Mouse (Mus musculus) 416B (cell line): ENCODE results near the gene Gucy2g.
"Not testable (repeated sequence)": the region's sequence is repeated elsewhere in the genome, so short reads cannot be mapped to it uniquely, and the experiment has no call there.

Experiments used
- DNase-seq: peaks from one replicate; pipeline ENCODE4 v3.0.0; 2011; ENCODE audit warnings: low read depth

Gucy2g gene

DNA sequence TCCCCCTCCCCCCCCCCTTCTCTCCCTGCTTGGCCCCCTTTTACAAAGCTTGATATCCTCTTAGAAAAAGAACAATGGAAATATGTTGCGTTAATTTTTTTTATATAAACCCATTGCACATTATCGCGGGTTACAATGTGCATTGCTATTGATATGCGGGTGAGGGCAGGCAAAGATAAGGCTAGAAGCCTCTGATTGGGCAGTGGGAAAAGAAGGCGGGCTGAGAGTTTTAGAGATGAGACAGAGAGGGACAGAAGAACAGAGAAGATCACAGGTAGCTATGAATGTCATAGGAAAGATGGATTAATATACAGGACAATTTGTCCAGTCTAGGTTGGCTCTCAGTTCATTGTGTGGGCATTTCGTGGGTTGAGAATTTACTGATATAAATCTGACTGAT is 33.8 kb downstream of the Gucy2g start:
- DNase-seq = no peak

DNA sequence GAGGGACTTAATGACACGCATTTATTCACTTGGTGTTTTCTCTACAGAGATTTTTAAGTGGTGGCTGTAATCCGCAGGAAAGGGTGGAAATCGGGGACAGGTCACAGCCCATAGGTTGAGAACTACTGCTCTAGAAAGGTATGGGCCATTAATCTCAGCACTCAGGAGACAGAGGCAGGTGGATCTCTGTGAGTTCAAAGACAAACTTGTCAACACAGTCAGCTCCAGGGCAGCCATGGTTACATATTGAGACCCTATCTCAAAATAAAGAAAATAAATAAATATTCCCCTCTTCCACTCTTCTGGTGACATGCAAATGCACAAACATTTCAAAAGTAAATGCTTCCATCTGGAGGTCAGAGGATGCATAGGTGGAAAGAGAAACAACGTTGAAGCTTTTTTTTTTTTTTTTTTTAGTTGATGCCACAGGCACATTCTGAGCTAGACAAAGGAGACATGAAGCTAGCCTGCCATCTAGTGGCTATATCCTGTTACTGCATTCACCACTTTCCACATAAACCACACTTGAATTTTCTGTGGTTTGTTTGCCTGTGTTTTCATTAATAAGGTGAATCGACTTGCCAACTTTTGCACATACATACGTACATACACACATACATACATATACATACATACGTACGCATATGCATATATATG is 34.4 kb downstream of the Gucy2g start:
- DNase-seq = peak; percentile 79

DNA sequence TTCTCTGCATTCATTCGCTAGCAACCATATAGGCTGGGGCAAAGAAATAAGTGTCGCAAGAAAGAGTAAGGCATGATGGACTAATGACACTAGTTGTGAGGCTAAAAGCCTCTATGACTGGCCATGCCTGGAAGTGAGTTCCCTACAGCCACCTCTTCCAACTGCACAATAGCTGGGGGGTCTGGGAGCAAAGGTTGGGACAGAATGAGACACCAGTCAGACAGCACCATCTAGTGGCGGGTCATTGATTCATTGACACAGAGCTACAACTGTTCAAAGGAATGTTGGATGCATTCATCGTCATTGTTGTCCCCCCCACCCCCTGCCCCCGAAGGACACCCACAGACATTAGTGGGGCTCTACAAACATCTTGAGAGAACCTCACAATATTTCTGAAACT is 42.7 kb downstream of the Gucy2g start:
- DNase-seq = peak; percentile 41

DNA sequence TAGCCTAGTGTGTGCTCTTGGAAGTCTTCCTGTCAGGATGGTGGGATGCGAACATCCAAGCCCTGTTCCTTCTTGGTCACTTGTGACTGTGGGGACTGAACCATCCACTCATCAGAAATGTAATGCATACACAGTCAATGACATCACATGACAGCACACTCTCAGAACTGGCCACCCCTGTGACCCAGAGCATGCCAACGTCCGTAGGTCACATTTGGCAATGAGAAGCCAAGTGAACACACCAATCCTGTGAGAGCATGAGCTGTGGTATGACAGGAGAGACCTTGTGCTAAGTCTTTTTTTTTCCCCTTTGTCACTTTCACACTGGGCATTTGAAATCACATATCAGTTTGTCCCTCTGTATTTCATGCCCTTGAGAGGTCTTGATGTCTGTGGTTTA is 45.5 kb downstream of the Gucy2g start:
- no peak for DNase-seq

DNA sequence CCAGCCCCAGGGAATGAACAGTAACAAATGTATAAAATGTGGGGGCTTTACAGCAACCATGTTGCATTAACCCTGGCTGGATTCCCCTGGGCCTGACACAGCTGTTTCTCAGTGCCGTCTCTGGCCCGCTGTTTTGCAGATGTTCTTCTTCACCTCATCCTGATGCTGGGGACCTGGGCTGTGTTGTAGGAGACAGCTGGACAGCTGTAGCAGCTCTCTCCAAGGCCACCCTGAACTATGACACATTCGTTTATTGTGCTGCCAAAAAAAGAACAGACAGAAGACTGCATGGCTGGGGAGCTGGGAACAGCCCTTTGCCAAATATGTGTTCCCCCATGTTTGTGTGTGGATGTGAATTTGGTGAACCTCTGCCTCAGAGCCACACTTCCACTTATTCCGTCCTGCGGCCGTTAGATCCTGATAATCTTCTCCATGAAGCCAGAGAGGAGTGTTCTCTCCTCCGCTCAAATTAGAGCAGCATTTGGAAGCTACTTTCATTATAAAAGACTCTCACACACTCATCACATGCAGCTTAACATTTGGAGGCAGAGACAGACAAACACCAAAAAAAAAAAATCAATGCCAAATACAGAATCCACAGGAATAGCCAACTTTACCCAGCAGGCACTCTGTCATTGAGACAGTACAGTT is 46.4 kb downstream of the Gucy2g start:
- no peak for DNase-seq

DNA sequence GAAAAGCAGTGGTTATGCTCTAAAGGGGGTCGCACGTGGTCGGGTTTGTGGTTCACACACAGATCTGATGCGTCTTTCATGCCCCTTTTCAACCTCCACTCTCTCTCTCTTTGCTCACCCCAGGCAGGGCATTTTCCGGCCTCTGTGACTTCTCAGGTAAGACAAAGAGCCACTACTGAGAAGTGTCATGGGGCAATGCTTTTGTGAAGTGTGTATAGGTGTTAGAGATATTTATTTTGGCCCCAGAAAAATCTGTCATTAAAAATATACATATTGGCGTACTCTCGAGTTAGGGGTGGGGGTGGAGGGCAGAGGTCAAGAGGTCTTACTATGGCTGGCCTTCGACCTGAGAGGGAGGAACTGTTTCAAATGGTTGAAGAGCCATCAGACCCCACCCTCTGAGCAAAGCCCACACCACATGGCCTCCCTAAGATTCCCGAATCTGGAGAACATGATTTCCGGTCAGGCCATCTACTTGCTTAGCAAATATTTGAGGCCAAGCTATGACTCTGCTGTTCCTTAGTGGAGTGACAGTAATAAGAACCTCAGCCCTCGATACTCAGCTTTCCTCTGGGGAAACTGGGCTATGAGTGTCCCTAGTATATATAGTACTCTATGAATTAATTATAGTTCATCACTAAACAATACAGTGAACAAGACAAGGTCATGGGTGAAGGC is 47.2 kb downstream of the Gucy2g start:
- DNase-seq = no peak

DNA sequence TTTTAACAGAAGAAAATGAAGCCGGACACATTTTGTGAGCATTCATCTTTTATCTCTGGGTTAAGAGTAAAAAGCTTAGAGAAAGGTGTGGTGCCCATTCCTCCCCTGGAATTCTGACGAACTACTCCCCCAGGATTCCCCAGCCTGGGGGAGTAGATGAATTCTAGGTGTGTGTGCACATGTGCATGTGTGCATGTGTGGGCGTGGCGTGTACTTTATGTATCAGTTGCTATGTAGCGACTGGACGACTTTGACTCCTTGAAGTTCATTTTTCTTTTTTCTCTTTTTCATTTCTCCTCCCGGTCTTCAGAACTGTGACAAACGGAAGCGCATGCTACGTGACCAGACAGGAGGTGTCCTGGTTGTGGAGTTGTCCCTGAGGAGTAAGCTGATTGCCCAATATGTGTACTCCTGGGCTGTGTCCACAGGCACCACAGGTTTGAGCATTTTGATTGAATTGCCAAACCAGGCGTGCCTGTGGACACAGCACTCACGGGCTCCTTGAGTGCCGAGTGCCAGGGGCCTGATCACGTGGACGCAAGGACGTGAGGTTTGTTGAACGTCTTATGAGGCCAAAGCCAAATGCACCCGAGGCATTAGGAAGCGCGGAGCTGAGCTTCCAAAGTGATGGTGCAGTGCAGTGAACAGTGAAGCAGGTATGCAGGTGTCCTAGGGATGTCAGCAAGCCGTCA is 48.6 kb downstream of the Gucy2g start:
- no peak for DNase-seq

DNA sequence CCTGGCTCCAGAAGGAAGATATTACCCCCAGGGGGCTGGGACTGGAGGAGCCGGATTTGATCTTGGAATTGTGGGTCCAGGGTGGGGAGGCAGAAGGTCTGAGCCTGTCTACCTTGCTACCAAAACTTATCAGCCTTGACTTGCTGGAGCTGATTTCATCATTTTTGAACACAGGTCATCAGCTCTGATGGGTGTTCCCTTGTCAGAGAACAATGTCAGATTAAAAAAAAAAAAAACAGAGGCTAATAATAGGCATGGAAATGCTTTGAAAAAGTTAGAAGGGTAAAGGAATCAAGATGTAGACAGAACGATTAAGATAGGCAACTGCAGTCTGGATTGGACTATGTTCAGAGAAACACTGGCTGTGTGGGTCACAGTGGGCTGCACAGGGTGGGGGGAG is 49.4 kb downstream of the Gucy2g start:
- DNase-seq = no peak

DNA sequence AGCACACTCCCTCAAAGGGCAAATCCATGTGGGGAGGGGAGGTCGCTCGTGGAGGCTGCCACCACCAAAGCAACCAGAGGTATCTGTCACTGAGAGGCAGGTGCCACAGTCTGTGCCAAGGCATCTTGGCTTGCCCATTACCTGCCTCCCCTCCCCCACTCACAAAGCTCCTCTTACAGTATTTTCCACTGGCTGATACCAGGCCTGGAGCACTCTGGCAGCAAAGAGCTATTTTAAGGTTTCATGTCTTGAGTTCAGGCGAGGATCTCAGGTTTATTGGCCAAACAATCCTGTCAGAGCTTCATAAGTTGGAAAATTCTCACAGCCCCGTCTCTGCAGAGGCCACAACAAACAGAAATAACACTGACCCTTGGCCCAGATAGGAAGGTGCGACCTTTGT is 51.0 kb downstream of the Gucy2g start:
- no peak for DNase-seq

DNA sequence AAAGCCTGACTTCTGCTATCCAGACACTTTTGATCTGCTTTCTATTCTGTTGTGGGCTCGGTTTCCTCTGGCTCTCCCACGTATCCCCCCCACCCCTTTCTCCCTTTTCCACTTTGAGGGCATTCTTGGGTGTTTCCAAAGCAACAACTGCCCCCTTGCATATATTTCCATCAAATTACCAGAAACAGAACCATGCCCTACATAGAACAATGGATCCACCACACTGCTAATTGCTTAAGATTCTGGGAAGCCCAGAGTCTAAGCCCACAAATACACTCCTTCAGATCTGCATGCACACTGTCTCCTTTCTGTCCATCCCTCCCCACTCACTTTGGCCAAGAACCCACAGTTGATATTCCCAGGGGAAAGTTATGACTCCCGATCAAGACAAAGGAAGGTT is 55.4 kb downstream of the Gucy2g start:
- no peak for DNase-seq

DNA sequence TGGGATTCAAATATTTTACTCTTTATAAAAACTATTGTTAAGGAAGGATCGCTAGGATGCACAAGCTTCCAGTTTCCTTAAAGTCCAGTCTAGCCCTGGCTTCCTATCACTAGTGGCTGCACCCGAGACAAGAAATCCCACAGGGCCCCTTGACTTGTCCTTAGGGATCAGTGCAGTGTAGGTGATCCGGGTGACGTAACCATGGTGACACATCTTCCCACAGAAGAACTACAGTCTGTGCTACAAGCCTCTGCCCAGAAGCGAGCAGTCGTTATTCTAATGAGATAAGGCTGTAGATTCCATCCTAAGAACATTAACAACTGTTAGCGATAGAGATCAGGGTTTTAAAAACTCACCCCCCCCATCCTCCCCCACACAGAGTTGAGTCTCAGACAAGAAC is 56.0 kb downstream of the Gucy2g start:
- DNase-seq = no peak

DNA sequence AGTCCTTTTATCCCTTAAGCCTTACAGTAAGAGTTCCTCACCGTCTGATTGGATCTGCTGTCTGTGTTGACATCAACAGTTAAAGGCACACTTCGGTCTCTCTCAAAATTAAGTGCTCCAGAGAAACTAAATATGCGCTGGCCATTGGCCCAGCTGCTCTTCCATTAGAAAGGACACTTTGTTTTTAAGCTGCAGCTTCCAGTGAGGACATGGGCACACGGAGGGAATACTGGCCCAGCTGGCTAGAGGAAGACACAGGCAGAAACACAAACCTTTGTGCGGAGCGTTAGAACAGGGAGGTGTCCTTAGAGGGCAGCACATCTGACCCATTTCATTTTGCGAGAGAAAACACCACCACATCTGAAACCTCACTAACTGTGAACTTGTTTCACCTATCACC is 56.6 kb downstream of the Gucy2g start:
- no peak for DNase-seq

DNA sequence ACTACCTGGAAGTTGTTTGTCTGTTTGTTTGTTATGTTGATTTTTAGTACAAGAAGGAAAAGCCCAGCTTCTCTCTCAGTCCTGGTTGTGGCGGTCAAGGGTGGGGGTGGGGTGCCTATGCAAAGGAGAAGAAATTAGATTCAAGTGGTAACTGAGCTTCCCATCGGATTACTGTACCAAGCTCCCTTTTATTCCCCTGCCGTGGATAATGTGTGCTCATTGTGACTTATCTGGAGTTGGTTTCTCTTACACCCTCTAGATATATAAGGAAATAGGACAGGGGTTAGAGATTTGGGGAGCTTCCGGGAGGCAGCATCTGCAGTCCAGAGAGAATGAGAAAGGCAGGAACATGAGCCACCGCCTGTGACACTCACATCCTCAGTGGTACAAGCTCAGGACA is 60.6 kb downstream of the Gucy2g start, which contains the start of gene Tectb:
Gene Tectb, plus strand, starts transcription at position 301 of the 400 bp plus-strand sequence.
- no peak for DNase-seq

DNA sequence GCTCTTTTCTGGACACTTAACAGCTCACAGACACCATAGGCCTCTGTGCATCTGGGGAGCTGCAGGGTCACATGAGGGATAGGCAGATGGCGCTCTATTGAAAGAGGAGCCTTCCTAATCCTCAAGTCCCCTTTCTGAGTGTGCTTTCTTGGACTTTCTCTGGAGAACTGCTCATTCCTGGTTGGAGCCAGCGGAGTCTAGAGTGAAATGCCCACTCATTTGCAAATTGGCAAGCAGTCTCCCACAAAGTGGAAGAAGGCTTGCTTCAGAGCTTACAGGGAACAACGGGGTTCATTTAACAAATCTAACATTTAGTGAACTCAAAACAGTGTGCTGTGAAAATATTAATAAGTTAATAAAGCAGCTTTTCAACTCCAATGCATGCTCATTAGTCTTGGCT is 63.9 kb downstream of the Gucy2g start:
- DNase-seq = no peak

DNA sequence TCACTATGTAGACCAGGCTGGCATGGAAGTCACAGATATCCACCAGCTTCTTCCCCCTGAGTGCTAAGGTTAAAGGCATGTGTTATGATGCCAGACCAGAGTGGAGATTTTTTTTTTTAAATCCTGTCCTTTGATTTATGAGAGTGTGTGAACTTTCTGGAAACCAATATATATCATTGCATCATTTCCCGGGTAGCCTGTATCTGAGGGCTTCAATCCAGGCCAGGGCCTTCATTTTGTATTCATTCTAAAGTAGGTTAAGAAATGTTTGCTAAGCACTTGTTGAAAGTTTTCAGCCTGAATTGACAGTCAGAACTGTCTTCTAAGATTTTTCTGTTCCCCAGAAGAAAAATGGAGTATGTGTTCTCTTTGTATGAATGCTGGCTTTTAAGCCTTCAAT is 69.5 kb downstream of the Gucy2g start:
- DNase-seq = no peak

DNA sequence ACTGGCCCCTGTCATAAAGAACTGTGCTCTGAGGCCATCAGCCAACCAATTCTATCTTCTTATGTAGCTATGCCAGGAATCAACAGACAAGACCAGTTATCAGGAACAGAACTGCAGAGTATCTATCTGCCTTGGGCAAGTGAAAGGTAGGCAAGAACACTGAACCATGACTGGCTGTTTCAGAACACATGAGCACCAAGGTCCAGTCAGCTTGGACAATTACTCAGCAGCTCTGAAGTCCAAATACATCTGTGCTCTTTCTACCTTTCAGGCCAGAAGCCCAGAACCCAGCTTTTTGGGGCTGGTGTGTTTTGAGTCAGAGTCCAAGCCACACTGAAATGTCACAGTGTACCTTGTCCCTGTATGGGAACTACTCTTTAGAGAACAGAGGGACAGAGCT is 70.6 kb downstream of the Gucy2g start:
- DNase-seq = no peak

DNA sequence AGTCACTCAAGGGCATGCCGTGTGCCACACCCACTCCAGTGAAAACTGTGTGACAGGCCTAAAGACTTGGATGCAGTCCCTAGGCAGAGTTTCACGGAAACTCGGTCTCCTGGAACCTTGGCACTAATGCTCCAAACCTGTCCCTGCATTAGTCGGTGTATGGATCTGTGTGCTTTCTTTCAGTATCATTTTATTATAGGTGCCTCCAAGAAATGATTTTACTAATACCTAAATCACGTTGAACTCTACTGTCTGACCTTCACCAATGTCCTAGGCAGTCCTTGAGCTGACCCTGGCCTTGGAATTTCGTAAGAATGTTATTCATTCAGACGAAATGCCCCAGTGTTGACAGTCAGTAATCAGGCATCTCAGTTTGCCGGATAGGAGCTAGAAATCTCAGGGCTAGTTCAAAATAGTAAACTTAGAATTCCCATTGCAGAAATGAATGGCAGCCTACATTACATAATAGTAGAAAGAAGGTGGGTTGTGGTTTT is 71.8 kb downstream of the Gucy2g start:
- DNase-seq = not testable (repeated sequence)

DNA sequence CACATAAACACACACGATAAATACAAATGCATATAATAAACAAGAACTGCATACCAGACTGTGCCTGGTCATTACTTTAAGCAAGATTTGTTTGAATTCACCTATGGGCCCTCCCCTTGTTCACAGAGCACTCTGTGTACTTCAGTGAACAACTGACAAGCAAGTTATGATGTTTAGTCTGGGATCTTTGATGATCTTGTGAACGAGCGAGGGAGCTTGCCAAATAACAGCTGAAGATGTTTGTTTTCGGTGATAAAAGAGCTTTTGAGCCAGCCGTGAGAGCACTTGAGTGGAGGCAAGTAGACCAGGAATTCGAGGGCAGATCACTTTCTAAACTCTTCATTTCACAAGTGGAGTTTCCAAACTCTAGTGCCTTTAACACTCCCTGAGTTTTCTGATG is 72.7 kb downstream of the Gucy2g start:
- DNase-seq = no peak

DNA sequence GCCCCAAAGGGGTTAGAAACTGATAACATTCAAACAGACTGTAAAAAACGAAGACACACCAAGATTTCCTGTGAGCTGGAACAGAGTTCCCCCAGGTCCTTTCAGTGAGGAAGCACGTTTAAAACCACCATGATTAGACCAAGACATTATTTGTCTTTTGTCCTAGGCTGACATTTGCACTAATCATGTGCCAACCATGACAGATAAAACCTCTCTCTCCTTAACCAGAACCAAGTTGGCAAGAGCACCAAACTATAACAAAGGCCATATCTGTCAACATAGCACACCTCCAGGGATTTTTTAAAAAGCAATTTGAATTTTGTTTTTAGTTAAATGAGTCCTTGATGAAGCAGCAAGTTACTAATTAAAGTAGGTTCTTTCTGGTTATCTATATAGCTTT is 73.3 kb downstream of the Gucy2g start:
- no peak for DNase-seq

DNA sequence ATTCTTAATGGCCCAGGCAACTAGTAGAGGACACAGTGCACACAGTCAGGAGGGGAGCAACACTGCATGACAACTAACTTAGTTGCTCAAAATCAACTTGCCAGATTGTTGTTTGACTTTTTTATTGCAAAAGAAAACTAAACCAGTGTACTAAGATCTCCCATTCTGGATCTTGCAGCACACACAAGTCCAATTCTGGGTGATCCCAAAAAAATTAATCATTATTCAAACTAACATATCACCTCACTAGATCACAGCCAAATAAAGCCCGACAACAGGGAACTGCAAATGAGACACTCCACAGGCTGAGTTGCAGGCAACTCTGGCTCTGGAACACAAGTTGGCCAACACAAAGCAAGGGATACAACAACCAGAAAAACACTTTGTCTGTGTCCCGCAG is 74.3 kb downstream of the Gucy2g start:
- no peak for DNase-seq

DNA sequence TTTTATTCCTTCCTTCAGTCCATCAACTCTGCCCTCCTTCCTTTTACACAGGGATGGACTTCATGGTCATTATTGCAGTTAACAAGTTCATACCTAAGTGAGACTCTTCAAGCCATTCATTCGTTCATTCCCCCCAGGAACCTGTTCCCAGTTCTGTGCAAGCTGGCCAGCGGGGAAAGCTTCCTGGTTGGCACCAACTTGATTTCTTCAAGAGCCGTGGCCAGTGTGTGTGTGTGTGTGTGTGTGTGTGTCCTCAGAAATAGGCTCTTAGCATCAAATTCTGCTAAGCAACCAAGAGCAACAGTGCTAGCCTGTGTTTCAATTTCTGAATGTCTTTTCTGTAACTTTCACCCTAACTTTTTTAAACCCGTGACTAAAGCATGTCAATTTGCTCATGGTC is 75.1 kb downstream of the Gucy2g start:
- no peak for DNase-seq

DNA sequence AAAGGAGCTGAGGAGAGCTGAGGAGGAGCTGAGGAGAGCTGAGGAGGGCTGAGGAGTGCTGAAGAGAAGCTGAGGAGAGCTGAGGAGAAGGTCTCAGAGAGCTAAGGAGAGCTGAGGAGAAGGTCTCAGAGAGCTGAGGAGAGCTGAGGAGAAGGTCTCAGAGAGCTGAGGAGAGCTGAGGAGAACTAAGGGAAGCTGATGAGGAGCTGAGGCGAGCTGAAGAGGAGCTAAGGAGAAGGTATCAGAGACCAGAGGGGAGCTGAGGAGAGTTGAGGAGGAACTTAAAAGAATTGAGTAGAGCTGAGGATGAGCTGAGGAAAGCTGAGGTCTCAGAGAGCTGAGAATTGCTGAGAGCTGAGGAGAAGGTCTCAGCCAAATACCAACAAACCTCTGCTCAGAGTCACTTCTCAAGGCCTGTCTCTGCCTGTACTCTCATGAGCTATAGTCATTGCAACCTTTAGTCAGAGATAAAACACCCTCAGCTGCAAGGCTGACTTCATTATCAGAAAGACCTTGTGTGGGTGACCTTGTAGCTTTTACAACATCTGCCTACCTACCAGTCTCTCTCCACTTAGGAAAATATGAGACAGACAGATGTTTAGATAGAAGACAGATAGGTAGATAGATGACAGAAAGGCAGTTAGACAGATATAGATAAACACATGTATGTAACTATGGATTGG is 75.7 kb downstream of the Gucy2g start:
- no peak for DNase-seq
